Mouse (Mus musculus) frontal cortex, postnatal 10 days (tissue): ENCODE data around the gene Lgr5.

ENCODE experiments used
- DNase-seq, 2 experiments: peaks; one replicate each; pipeline ENCODE4 v3.0.0; 2022; ENCODE audit warnings: low spot score in 2 of 2, mixed read lengths in 1 of 2

Gene Lgr5

DNA sequence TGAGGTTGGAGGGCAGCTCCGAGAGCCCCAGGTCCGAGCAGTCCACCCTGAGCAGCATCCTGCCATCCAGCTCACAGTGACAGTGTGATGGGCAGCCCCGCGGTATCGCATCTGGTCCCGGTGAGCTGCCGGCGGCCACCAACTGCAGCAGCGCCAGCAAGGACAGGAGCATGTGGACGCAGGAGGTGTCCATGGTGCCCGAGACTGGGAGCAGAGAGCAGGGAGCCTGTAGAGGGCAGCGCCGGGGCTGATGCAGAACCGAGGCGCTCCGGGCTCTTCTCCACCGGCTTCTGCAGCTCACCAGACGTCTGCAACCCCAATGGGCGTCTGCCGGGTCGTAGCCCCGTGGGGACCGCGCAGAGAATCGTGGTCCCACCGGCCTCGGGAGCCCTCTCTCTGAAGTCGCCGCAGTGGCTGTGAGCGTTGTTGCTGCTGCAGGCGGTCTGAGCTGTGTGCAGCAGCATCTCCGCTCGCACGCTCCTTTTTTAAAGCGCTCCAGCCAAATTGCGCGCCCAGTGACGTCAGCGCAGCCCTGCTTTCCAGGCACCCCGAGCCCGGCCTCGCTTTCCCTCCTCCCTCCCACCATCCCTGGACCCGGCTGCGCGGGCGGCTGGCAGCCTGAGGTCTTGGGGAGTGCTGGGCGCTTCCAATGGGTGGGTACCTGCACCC, at the start of gene Lgr5:
TSS of gene Lgr5 (minus strand) at position 480 of the 669 bp plus-strand sequence.
- peak; percentile 21 to 48 for DNase-seq

- DNase-seq, result no peak
These were observed 39.1 kb upstream of the Lgr5 start for GRCm38 (mm10) chr10:115626678-115627077.

- no peak for DNase-seq
These were observed 37.4 kb upstream of the Lgr5 start for GRCm38 (mm10) chr10:115624957-115625356.

DNA sequence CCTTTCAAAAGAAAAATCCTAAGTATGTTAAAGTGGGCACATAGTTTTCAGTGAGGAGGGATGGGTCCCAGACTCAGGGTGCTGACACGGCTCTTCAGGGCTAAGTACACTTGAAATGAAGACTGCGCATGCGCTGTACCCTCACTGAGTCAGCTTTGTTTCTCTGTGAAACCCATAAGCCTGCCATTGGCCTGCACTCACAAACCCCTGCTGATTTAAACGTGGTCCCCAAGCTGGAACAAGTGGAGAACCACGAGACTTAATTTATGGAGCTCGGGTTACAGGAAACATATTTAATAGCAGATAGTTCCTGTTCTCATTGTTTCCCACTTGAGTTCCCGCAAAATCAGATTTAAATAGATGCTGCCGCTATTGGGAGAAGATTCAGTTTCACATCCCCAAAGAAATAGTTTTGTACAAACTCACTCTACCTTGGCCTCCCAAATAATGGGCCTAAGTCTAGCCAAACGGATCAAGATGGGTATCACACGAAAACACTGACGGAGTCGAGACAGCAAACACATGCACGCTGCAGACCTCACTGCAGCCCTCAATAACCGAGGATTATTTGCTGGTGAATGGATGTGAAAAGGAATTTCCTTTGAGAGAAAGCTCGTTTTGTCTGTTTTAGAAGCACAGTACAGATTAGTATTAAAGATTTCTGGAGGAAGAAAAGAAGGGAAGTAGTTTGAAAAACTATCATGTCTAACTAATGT, 36.5 kb upstream of the Lgr5 start:
- peak; percentile 13 to 37 for DNase-seq

- no peak for DNase-seq
These were observed 35.9 kb upstream of the Lgr5 start for GRCm38 (mm10) chr10:115623481-115623880.

DNA sequence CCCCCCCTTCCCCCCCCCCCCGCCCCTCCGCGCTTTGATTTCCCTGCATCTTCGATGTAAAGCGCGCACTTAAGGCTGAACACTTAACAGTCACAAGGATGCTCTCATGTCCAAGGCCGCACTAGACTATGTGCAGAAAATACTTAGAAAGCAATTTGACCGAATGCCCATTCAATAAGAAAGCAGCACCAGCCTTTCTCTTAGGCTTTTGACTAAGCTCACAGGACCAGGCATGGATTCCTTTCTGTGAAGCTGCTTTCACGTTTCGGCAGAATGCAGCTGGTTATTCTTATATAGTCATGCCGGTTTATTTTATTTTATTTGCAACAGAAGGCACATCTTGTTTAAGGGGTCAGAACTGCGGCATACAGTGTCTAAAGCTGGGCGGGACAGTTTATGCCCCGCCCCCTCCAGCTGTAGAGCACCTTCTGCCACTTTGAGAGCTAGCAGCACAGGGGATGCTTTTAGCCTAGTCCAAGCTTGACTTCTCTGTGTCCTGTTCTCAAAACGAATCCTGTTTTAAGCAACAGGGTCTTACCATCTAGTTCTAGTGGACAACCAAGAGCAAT, 30.8 kb upstream of the Lgr5 start:
- no peak for DNase-seq

GRCm38 (mm10) chr10:115617456-115618287, 30.1 kb upstream of the Lgr5 start:
- no peak for DNase-seq

- no peak for DNase-seq
These were observed 8.2 kb upstream of the Lgr5 start for GRCm38 (mm10) chr10:115595748-115596147.

DNA sequence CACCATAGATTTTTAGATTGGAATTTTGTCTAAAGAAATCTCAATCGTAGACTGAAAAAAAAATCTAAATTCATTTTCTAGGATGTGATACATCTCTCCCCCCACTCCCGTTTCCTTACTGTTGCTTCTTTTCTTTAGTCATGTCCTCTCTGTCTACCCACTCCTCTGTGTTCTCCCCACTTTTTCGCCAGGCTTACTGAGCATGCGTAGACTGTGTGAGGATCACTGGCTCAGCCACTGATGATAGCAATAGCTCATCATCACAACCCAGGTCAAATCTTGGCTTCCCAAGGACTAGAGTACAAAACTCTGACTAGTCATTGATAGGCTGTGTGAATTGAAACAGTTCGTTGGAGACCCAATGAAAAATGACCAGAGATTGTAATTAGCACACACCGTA, 6.1 kb upstream of the Lgr5 start:
- no peak for DNase-seq

- DNase-seq, result no peak
These were observed 5.6 kb upstream of the Lgr5 start for GRCm38 (mm10) chr10:115593221-115593620.

- DNase-seq, result no peak
These were observed 399 bp upstream of the Lgr5 start for GRCm38 (mm10) chr10:115587979-115588378.

- no peak for DNase-seq
These were observed 1.0 kb downstream of the Lgr5 start for GRCm38 (mm10) chr10:115586246-115587231.

GRCm38 (mm10) chr10:115585491-115586245, 1.9 kb downstream of the Lgr5 start:
- DNase-seq, result no peak

DNA sequence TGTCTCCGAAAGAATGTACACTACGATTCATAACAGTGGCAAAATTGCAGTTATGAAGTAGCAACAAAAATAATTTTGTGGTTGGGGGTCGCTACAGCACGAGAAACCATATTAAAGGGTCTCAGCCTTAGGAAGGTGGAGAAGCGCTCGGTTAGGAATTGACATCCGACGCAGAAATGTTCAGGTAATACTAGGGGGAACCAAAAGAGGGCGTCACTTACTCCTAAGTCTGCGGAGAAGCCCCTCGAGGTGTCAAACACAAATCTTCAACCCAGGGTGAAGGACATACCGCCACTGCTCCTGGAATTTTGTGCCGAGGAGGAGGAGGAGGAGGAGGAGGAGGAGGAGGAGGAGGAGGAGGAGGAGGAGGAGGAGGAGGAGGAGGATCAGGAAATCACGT, 2.9 kb downstream of the Lgr5 start:
- DNase-seq, result no peak

- DNase-seq, result no peak
These were observed 4.5 kb downstream of the Lgr5 start for GRCm38 (mm10) chr10:115583071-115583470.

- no peak for DNase-seq
These were observed 5.6 kb downstream of the Lgr5 start for GRCm38 (mm10) chr10:115581971-115582370.

DNA sequence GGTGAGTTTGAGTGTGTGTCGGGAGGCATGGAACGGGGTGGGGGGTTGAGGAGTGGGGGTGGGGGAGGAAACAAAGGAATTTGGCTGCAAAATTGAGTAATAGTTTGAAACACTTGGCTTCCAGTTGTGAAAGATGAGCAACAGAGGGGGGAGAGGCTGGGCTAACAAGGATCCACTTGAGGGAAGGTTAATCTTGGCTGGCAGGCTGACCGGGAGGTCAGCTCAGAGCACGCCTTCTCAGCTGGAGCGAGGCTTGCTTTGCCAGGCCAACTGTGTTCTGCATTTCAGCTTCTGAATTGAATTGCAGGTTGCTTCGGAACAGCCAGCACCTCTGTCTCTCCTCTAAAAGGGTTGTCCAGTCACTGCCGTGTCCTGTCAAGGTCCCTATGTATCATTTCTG, 8.1 kb downstream of the Lgr5 start:
- no peak for DNase-seq

- no peak for DNase-seq
These were observed 8.5 kb downstream of the Lgr5 start for GRCm38 (mm10) chr10:115579076-115579475.

- no peak for DNase-seq
These were observed 15.7 kb downstream of the Lgr5 start for GRCm38 (mm10) chr10:115571734-115572440.

- DNase-seq, result no peak
These were observed 16.3 kb downstream of the Lgr5 start for GRCm38 (mm10) chr10:115571317-115571716.
